Mouse (Mus musculus) cerebellum, adult 2 months (tissue): ENCODE measurements around the gene Ipcef1. TPM values are rescaled to one million over a fixed set of nuclear protein-coding genes. Genes with fewer than 3 reads are reported as not detected.

ENCODE experiments used
- DNase-seq, 2 experiments: peaks; one replicate each; pipeline ENCODE4 v3.0.0; 2021
- H3K27ac ChIP-seq: fragments of 200-500 bp; 2 replicates; pipeline ENCODE4 v1.5.1; 2012; ENCODE audit warnings: low read length, control low read depth, inconsistent platforms; ENCODE audit not compliant: insufficient read depth
- H3K27me3 ChIP-seq: fragments of 200-500 bp; 2 replicates; pipeline ENCODE4 v1.6.1; 2012; ENCODE audit warnings: inconsistent platforms, mild to moderate bottlenecking, low read length, moderate library complexity; ENCODE audit not compliant: control insufficient read depth, insufficient read depth
- H3K4me1 ChIP-seq: fragments of 200-500 bp; 2 replicates; pipeline ENCODE4 v1.6.1; 2011; ENCODE audit warnings: low read length; ENCODE audit not compliant: control insufficient read depth, insufficient read depth
- H3K4me3 ChIP-seq: fragments of 200-500 bp; replicated peaks from 2 replicates; pipeline ENCODE3; 2011; ENCODE audit warnings: mild to moderate bottlenecking, low read depth, low read length, control low read depth; ENCODE audit not compliant: insufficient read depth
- CTCF ChIP-seq: fragments of 200-500 bp; IDR thresholded peaks from 2 replicates; pipeline ENCODE4 v1.5.1; 2011; ENCODE audit warnings: low read depth, mild to moderate bottlenecking, control low read depth, low read length, moderate library complexity, borderline replicate concordance; ENCODE audit not compliant: insufficient read depth
- POLR2A ChIP-seq: fragments of 200-500 bp; IDR thresholded peaks from 2 replicates; pipeline ENCODE4 v1.6.1; 2011; ENCODE audit warnings: low read length, control low read depth, borderline replicate concordance; ENCODE audit not compliant: insufficient read depth
- WGBS: fragments of 180-500 bp; shearing (Covaris S2); methylation state at CpG from one replicate; pipeline ENCODE4 v1.1.7; 2018; 5-methylcytosine and 5-hydroxymethylcytosine counted together
- polyA plus RNA-seq: library from polyadenylated mRNA; depleted of rRNA; stranded (reverse); fragments of >200 nt; gene quantifications from 2 replicates; pipeline ENCODE4 v1.2.3, GENCODE M21; 2012

The Ipcef1 gene
- polyA plus RNA-seq, 1 experiment = 22.5 TPM

- WGBS = 78% methylated on average over 6 of the region's 6 CpGs
- TF ChIP-seq POLR2A (no peak), CTCF (no peak)
- DNase-seq = no peak
- no peaks in the 10 kb centered on the region for H3K4me1 ChIP-seq
- no peak overlapping the region for H3K4me3 ChIP-seq
- H3K27ac ChIP-seq = no peak overlapping the region
- H3K27me3 ChIP-seq = no peaks in the 10 kb centered on the region
Measured at GRCm38 (mm10) chr10:7054560-7055205, 2.4 kb upstream of the Ipcef1 start.

DNA sequence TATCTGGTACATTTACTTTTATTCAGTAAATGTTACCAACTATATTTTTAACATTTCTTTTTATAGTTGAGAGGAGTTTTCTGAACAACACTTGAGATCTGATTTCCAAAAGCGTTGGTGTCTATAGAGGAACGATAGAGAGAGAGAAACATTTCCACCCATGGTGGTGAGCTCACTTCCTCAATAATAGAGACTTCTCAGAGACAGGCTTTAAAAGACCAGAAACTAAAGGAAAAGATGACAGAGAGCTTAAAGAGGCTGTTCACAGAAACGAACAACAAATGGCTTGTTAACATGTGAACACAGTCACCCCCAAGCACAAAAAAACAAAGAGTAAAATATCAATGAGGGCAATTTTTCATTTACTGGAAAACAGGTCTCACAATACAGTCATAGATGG lies 2.4 kb downstream of the Ipcef1 start:
- TF ChIP-seq POLR2A = no peak
- no peak for TF ChIP-seq CTCF
- 89% methylated on average over 3 of the region's 3 CpGs for WGBS
- Histone ChIP-seq H3K27ac (no peak overlapping the region), H3K4me1 (no peaks in the 10 kb centered on the region), H3K27me3 (no peaks in the 10 kb centered on the region), H3K4me3 (no peak overlapping the region)
- DNase-seq = no peak

DNA sequence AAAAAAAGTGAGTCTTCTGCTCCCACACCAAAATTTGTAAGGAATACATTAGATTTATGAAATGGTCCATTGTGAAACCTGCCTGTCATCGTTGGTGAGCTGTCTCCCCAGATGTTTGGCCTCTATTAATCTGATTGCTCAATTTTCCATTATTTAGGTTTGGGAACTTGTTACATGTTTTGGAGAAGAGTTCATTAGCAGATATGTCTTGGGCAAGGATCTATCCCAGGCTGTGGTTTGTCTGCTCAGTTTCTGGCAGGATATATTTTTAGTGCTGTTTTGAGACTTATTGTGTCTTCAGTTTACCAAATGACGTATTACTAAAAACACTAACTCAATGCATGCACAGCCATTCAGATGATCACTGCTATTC lies 4.4 kb downstream of the Ipcef1 start:
- no peaks in the 10 kb centered on the region for H3K27me3 ChIP-seq
- no peak overlapping the region for H3K27ac ChIP-seq
- WGBS = 64% methylated on average over 2 of the region's 2 CpGs
- TF ChIP-seq CTCF (no peak), POLR2A (no peak)
- H3K4me1 ChIP-seq = no peaks in the 10 kb centered on the region
- no peak for DNase-seq
- H3K4me3 ChIP-seq = no peak overlapping the region

- H3K27ac ChIP-seq = no peak overlapping the region
- no peaks in the 10 kb centered on the region for H3K4me1 ChIP-seq
- no peak overlapping the region for H3K4me3 ChIP-seq
- no peak for DNase-seq
- no peaks in the 10 kb centered on the region for H3K27me3 ChIP-seq
- 31% methylated on average over 10 of the region's 10 CpGs for WGBS
- TF ChIP-seq POLR2A (no peak), CTCF (no peak)
Measured at GRCm38 (mm10) chr10:7047288-7047918, 4.9 kb downstream of the Ipcef1 start.

GRCm38 (mm10) chr10:7043896-7044295 lies 8.4 kb downstream of the Ipcef1 start:
- no peak overlapping the region for H3K27ac ChIP-seq
- no peaks in the 10 kb centered on the region for H3K27me3 ChIP-seq
- DNase-seq = no peak
- H3K4me3 ChIP-seq = no peak overlapping the region
- no peak for TF ChIP-seq CTCF
- no peak for TF ChIP-seq POLR2A
- H3K4me1 ChIP-seq = no peaks in the 10 kb centered on the region
- 84% methylated on average over 5 of the region's 5 CpGs for WGBS

GRCm38 (mm10) chr10:7041032-7041431 lies 11.2 kb downstream of the Ipcef1 start:
- Histone ChIP-seq H3K4me3 (no peak overlapping the region), H3K4me1 (no peaks in the 10 kb centered on the region), H3K27ac (no peak overlapping the region), H3K27me3 (no peaks in the 10 kb centered on the region)
- TF ChIP-seq POLR2A (no peak), CTCF (no peak)
- DNase-seq = no peak

DNA sequence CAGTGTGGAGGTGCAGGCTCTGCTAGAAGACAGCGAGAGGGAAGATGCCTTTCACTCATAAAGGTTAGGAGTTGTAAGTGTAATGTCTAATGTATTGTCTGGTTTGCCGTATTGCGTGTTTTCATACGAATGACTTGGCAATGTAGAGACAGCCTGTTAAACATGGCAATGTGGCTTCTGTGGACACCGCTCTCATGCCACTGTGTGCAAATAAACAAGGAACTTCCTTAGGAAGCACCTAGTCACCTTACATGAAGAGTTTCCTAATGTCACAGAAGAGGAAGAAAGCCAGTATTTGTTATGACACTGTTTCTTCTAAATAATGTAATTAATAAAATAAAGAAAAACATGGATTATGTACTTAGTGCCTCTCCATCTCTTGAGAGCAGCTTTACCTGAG lies 15.1 kb downstream of the Ipcef1 start:
- H3K27me3 ChIP-seq = no peaks in the 10 kb centered on the region
- no peak for DNase-seq
- H3K27ac ChIP-seq = no peak overlapping the region
- H3K4me3 ChIP-seq = no peak overlapping the region
- H3K4me1 ChIP-seq = no peaks in the 10 kb centered on the region
- TF ChIP-seq CTCF = no peak
- TF ChIP-seq POLR2A = no peak
- WGBS = 92% methylated on average over 5 of the region's 5 CpGs

- Histone ChIP-seq H3K27me3 (no peaks in the 10 kb centered on the region), H3K4me3 (no peak overlapping the region), H3K4me1 (no peaks in the 10 kb centered on the region), H3K27ac (no peak overlapping the region)
- WGBS = 88% methylated on average over 12 of the region's 12 CpGs
- TF ChIP-seq CTCF (no peak), POLR2A (no peak)
- no peak for DNase-seq
Measured at GRCm38 (mm10) chr10:7035547-7035946, 16.7 kb downstream of the Ipcef1 start.
